Comparison of ENCODE assay signal across 17 mouse cellular contexts in the genomic region with DNA sequence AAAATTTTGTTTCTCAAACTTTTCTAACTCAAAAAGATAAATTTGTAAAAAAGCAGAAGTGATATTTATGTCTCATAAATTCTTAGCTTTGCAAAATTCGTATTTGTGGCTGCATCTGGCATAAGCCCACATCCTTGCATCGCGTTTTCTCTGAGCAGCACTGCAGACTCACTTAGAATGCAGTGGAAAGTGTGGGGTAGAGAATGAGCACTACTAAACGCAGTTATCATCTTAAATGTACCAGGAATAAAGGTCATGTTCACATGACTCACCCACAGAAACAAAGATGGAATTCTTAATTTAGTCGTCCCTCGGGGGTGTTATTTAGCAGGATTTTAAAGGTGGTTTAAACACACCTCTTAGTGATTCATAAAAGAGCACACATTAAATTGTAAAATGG.
DNase-seq lines count a peak whose midpoint lies in the region; ATAC-seq and TF ChIP-seq lines count a peak whose summit lies in the region.
"Had no signal": no experiment of that assay in that cellular context is flagged by ENCODE, and none has a peak within 500 bp of the region (broad histone marks: within the 10 kb centered on the region; RNA-seq: fewer than 3 reads in every experiment).

No protein-coding gene starts in this region.

- H3K36me3 ChIP-seq in myocyte (ENCODE audit: control insufficient read depth, insufficient read depth) = no peaks in the 10 kb centered on the region
- no peaks in the 10 kb centered on the region for H3K36me3 ChIP-seq in liver, postnatal 0 days (replicated peaks; ENCODE audit: insufficient read depth, low read length)
- H3K36me3 ChIP-seq: embryonic facial prominence, embryonic 15.5 days; heart, embryonic 12.5 days; lung, embryonic 15.5 days had no signal

- no peak for DNase-seq in frontal cortex, postnatal 14 days (ENCODE audit: low spot score in 2 of 2)
- peak; percentile 60 for DNase-seq in 3T3-L1 (ENCODE audit: low read depth, low spot score)
- no peak for DNase-seq in urinary bladder, postnatal 25 days (ENCODE audit: low spot score)
- DNase-seq in liver, postnatal 0 days = no peak
- no peak for DNase-seq in lung, postnatal 10 days
- DNase-seq: cerebellum, adult 18-20 months; gastrocnemius, postnatal 25 days; heart, postnatal 4 days; kidney, adult 9 months; thymus, adult 18-20 months had no signal

- no peaks in the 10 kb centered on the region for H3K27me3 ChIP-seq in myocyte (ENCODE audit: control insufficient read depth, insufficient read depth, insufficient read length)
- H3K27me3 ChIP-seq in liver, postnatal 0 days (ENCODE audit: insufficient read depth, low read length) = no peaks in the 10 kb centered on the region
- H3K27me3 ChIP-seq: embryonic facial prominence, embryonic 15.5 days; heart, embryonic 12.5 days; lung, embryonic 15.5 days had no signal

- H3ac ChIP-seq in myocyte (ENCODE audit: control insufficient read depth, insufficient read length) = no peak overlapping the region

- H3K4me1 ChIP-seq in embryonic fibroblast, embryonic 13.5 days (ENCODE audit: control insufficient read depth, insufficient read depth, low read length) = peaks cover 19% of the 10 kb centered on the region
- H3K4me1 ChIP-seq in liver, postnatal 0 days (ENCODE audit: insufficient read depth) = 0 out of 2 replicates have a peak, but pooled peaks cover 4% of the 10 kb centered on the region
- H3K4me1 ChIP-seq: embryonic facial prominence, embryonic 15.5 days; heart, embryonic 12.5 days; lung, embryonic 15.5 days had no signal

- no peak for TF ChIP-seq POLR2A in embryonic fibroblast, embryonic 13.5 days (IDR thresholded peaks at IDR 0.05; ENCODE audit: low read depth, low read length)
- TF ChIP-seq POLR2A in myocyte (IDR thresholded peaks at IDR 0.05; ENCODE audit: insufficient read length, low read depth) = no peak

- no peak overlapping the region for H3K4me3 ChIP-seq in embryonic fibroblast, embryonic 13.5 days (ENCODE audit: insufficient read depth, low read length)
- no peak overlapping the region for H3K4me3 ChIP-seq in myocyte
- no peak overlapping the region for H3K4me3 ChIP-seq in liver, postnatal 0 days (ENCODE audit: low read depth, low read length)
- H3K4me3 ChIP-seq: embryonic facial prominence, embryonic 15.5 days; heart, embryonic 12.5 days; lung, embryonic 15.5 days had no signal

- 54% methylated on average over 6 of the region's 6 CpGs for WGBS in liver, postnatal 0 days (ENCODE audit: insufficient replicate concordance)

- H3K9me3 ChIP-seq in liver, postnatal 0 days (ENCODE audit: low read length) = no peaks in the 10 kb centered on the region
- H3K9me3 ChIP-seq: embryonic facial prominence, embryonic 15.5 days; lung, embryonic 15.5 days had no signal

- peak overlapping the region; percentile 64 for H3K4me2 ChIP-seq in myocyte (ENCODE audit: low read depth)
- H3K4me2 ChIP-seq in liver, postnatal 0 days (ENCODE audit: low read depth, low read length) = no peak overlapping the region
- H3K4me2 ChIP-seq: embryonic facial prominence, embryonic 15.5 days; heart, embryonic 12.5 days; lung, embryonic 15.5 days had no signal

- peak; percentile 62 for ATAC-seq in frontal cortex, adult (ENCODE audit: low TSS enrichment)
- ATAC-seq in liver, postnatal 0 days = no peak
- ATAC-seq: forebrain, embryonic 14.5 days had no signal

- no peaks in the 10 kb centered on the region for H3K79me2 ChIP-seq in myocyte (ENCODE audit: control insufficient read depth, insufficient read depth)

- no peak for TF ChIP-seq CTCF in embryonic fibroblast, embryonic 13.5 days (IDR thresholded peaks at IDR 0.05; ENCODE audit: borderline replicate concordance, insufficient read depth, low read length)
- TF ChIP-seq CTCF in liver, postnatal 0 days (IDR thresholded peaks at IDR 0.05; ENCODE audit: low read depth) = no peak

- no peak overlapping the region for H3K9ac ChIP-seq in liver, postnatal 0 days (replicated peaks)
- H3K9ac ChIP-seq: embryonic facial prominence, embryonic 15.5 days; heart, embryonic 12.5 days; lung, embryonic 15.5 days had no signal

- no peak for TF ChIP-seq EP300 in liver, postnatal 0 days (IDR thresholded peaks at IDR 0.05; ENCODE audit: low read depth)

- H3K27ac ChIP-seq in embryonic fibroblast, embryonic 13.5 days (ENCODE audit: insufficient read depth, low read length) = peak overlapping the region; percentile 30
- no peak overlapping the region for H3K27ac ChIP-seq in liver, postnatal 0 days (ENCODE audit: low read depth)
- H3K27ac ChIP-seq: embryonic facial prominence, embryonic 15.5 days; lung, embryonic 15.5 days had no signal

TF ChIP-seq in myocyte, 11 proteins besides CTCF, POLR2A, EP300 and RAD21:
- TF ChIP-seq SRF (IDR thresholded peaks at IDR 0.05; ENCODE audit: control insufficient read depth, insufficient read length, low read depth) = no peak
- no peak for TF ChIP-seq MYOD1 (IDR thresholded peaks at IDR 0.05; ENCODE audit: control insufficient read depth in 1 of 3, insufficient read length in 2 of 3, low read depth in 2 of 3)
- TF ChIP-seq USF1 (IDR thresholded peaks at IDR 0.05; ENCODE audit: low read depth) = no peak
- no peak for TF ChIP-seq TCF3 (IDR thresholded peaks at IDR 0.05; ENCODE audit: insufficient read length, low read depth)
- no peak for TF ChIP-seq POLR2AphosphoS2 (IDR thresholded peaks at IDR 0.05; ENCODE audit: insufficient read length, low read depth)
- no peak for TF ChIP-seq CEBPB (IDR thresholded peaks at IDR 0.05; ENCODE audit: insufficient read depth, poor library complexity, severe bottlenecking)
- TF ChIP-seq TCF12 (IDR thresholded peaks at IDR 0.05; ENCODE audit: insufficient read depth, poor library complexity, severe bottlenecking) = no peak
- TF ChIP-seq REST (IDR thresholded peaks at IDR 0.05; ENCODE audit: insufficient read depth, insufficient read length) = no peak
- no peak for TF ChIP-seq MAX (IDR thresholded peaks at IDR 0.05; ENCODE audit: low read depth)
- TF ChIP-seq MYOG (IDR thresholded peaks at IDR 0.05; ENCODE audit: control insufficient read depth in 1 of 3, insufficient read depth in 1 of 3, insufficient read length in 2 of 3, low read depth in 2 of 3) = no peak
- TF ChIP-seq E2F4 (IDR thresholded peaks at IDR 0.05; ENCODE audit: insufficient read depth) = no peak
